Mouse (Mus musculus) adrenal gland, adult 18-20 months (tissue): ENCODE data around the gene Fitm1. TPM values are rescaled to one million over a fixed set of nuclear protein-coding genes. Genes with fewer than 3 reads are reported as not detected.
A peak's percentile ranks its signal among the peaks of the same experiment; 100 is the strongest.

Experiments
- DNase-seq, 2 experiments: peaks; one replicate each; pipeline ENCODE4 v3.0.0; 2021 to 2022; ENCODE audit warnings: low spot score in 2 of 2
- total RNA-seq, 2 experiments: library from RNA; stranded (reverse); gene quantifications; 1 replicate in 1 of 2; 2 replicates in 1 of 2; pipeline ENCODE4 v1.2.3; 2021

Fitm1 gene
- total RNA-seq, 2 experiments from 2014 or later, result 0.96 to 2.3 TPM

GRCm38 (mm10) chr14:55565748-55566147 lies 9.7 kb upstream of the Fitm1 start:
- no peak for DNase-seq

- no peak for DNase-seq
Measured at GRCm38 (mm10) chr14:55567496-55567895, 7.9 kb upstream of the Fitm1 start.

- no peak for DNase-seq
Measured at GRCm38 (mm10) chr14:55570588-55570987, 4.8 kb upstream of the Fitm1 start.

- DNase-seq, result no peak
Measured at GRCm38 (mm10) chr14:55571760-55572159, 3.7 kb upstream of the Fitm1 start.

- no peak for DNase-seq
Measured at GRCm38 (mm10) chr14:55575711-55576110, 294 bp downstream of the Fitm1 start.

GRCm38 (mm10) chr14:55576376-55576775 lies 959 bp downstream of the Fitm1 start:
- no peak for DNase-seq

GRCm38 (mm10) chr14:55577871-55578667 lies 2.7 kb downstream of the Fitm1 start, which contains the start of gene Psme1:
TSS of gene Psme1 (plus strand) at chr14:55578123.
- peak; percentile 75 to 77 for DNase-seq

- DNase-seq, result peak; percentile 66 to 72
Measured at GRCm38 (mm10) chr14:55578668-55579269, 3.4 kb downstream of the Fitm1 start.

- no peak for DNase-seq
Measured at GRCm38 (mm10) chr14:55579511-55580496, 4.4 kb downstream of the Fitm1 start.

- DNase-seq, result no peak
Measured at GRCm38 (mm10) chr14:55580731-55581130, 5.3 kb downstream of the Fitm1 start.

- no peak for DNase-seq
Measured at GRCm38 (mm10) chr14:55581981-55582681, 6.7 kb downstream of the Fitm1 start.

- no peak for DNase-seq
Measured at GRCm38 (mm10) chr14:55584303-55584701, 8.9 kb downstream of the Fitm1 start.

GRCm38 (mm10) chr14:55584702-55585565 lies 9.5 kb downstream of the Fitm1 start, which contains the start of gene Emc9:
TSS of gene Emc9 (minus strand) at chr14:55585302.
- peak; percentile 73 to 80 for DNase-seq

GRCm38 (mm10) chr14:55585566-55585960 lies 10.1 kb downstream of the Fitm1 start:
- no peak for DNase-seq

- DNase-seq, result no peak
Measured at GRCm38 (mm10) chr14:55586149-55586548, 10.7 kb downstream of the Fitm1 start.

- DNase-seq, result no peak
Measured at GRCm38 (mm10) chr14:55589271-55589670, 13.9 kb downstream of the Fitm1 start.

GRCm38 (mm10) chr14:55589771-55590448 lies 14.5 kb downstream of the Fitm1 start:
- no peak for DNase-seq

GRCm38 (mm10) chr14:55590748-55591330 lies 15.4 kb downstream of the Fitm1 start, which contains the start of gene Psme2:
TSS of gene Psme2 (minus strand) at chr14:55591113.
- peak; percentile 82 to 84 for DNase-seq
